Mouse (Mus musculus): ENCODE data around the gene Sema4c.

The Sema4c gene

DNA sequence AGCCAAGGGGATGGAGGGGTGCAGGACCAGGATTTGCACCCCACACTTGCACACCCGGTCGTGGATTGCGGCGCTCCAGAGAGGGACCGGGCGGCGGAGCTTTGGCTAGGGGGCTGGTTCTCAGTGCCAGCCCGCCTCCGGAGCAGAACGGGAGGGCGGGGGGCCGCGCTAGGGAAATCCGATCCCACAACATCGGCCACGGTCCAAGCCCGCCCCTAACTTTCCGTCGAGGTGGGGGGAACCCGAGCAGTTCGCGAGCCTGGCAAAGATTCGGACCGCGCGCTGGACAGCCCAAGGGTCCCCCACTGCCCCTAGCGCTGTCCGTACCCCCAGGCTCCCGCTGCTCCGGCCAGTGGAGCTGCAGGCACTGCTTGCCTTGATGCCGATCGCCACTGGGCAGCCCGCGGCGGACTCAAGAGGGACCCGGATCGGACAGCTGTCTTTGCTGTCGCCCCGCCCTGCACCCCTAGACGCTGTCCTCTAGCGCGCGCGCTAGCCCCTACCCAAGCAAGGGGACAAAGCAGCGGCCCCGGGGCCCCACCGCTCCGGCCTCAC lies 615 bp downstream of the Sema4c start:
- in situ Hi-C loops (cut with MboI, MseI) = loop anchor here (5.0 to 25.0 kb wide), 4 partner anchors 70 to 990 kb away; partner anchors contain the start of genes Cox5b, Fam178b and Zap70

DNA sequence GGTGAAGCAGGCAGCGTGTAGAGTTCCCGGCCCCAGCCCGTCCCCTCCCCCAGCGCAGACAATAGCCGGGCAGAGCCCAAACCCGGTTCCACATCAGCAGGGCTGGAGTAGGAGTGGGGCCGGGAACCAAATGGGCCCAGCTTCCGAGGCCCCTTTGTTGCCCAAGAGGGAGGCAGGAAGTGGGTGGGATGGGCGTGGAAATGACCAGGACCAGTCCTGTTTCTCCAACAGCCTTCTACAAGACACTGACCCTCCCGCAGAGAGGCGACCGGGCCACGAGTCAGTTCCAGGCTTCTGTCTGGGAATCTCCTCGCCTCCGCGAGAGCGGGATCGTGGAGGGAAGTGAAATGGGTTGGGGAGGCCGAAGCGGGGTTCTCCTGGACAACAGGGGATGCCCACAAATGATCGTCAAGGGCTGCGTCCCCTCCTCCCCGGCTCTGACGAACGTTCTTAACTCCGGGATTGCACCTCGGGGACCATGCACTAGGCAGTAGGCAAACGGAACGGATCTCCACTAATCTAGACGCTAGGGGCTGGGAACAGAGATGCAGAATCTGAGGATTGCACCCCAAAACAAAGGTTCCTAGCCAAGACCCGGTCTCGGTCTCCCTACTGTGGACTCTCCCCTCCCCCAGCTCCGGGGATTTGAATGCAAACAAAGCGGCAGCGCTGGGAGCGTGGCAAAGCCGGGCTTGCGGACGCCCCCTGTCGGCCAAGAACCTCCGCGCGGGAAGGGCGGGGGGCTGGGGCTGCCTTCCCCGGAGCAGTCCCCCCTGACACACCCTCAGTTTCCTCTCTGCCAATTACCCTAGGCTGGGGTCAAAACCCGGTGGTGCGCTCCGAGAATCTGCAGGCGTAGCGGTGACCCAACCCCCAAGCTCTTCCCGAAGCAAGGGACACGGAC lies 1.3 kb downstream of the Sema4c start:
- in situ Hi-C loops (cut with MboI, MseI) = loop anchor here (5.0 to 25.0 kb wide), 4 partner anchors 70 to 990 kb away; partner anchors contain the start of genes Cox5b, Fam178b and Zap70

DNA sequence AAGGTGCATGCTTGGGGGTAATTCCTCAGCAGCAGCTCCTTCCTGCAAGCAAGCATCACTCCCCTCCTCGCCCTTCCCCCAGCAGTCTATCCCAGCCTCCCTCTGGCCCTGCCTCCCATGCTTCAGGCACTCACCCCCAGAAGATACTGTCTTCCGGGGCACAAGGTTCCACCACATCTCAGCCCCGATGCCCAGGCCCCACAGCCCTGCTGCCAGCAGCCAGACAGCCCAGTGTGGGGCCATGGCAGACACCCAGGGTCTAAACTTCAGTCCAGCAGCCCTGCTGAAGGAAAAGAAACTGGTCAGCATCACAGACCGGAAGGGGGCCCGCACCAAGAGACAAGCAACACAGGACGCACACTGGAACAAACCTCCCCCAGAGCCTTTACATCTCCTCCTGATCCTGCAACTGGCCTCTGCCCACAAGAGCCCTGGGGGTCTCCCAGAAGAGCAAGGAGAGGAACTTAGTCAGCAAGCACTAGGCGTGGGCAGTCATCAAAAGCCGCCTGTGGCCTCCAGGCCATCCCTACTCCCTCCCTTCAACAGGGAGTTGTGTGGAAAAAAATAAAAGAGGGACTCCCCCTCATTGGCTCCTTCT lies 2.3 kb downstream of the Sema4c start:
- in situ Hi-C loops (cut with MboI, MseI) = loop anchor here (5.0 to 25.0 kb wide), 4 partner anchors 71 to 991 kb away; partner anchors contain the start of genes Cox5b, Fam178b and Zap70

DNA sequence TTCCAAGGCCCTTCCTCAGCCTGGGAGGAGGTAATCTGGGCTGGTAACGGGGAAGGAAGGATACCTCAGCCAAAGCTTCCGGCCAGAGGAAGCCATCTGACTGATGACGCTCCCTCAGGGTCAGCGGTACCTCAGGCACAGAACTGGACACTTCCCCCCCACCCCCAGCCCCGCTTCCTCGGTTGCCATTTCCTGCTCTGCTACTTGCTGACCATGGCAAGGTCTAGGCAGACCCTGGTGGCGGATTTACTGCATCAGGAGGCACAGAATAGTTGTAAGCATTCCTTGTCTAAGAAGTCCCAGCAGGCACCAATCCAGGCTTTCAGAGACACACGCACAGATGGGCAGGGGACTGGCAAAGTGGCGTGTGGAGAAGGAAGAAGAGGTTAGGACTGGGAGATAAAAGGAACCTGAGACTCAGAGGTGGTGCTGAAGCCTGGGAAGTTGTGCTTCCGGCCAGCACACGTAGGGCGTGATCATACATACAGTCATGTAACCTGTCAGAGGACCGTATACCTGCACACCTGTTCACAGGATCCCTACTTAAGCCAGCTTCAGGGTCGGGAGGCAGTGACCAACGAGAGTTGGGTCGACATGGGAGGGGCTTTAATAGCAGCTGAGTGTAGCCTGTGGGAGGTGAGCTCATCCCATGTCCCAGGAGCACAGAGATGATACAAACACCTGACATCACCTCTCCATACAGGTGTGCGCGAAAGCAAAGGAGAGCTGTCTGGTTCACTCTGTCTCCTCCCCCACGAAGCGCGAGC lies 3.3 kb downstream of the Sema4c start:
- in situ Hi-C loops (cut with MboI, MseI) = loop anchor here (5.0 to 25.0 kb wide), 4 partner anchors 72 to 992 kb away; partner anchors contain the start of genes Cox5b, Fam178b and Zap70

DNA sequence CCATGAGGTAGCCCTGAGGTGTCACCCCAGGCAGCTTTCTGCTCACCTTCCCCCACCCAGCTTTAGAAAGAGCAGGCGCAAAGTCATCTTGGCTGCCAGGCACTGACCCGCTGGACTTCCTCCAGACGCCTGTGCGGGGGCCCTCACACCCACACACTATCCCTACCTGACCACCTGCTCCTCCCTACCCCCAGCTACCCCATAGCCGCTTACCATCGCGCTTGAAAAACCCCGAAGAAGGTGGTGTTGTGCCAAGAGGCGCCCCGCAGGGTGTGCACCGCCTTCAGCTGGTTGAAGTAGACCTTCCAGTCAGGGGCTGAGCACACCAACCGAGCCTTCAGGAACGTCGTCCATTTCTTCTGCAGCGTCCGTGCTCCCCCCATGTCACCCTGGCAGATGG lies 5.6 kb downstream of the Sema4c start:
- in situ Hi-C loops (cut with MboI, MseI) = loop anchor here (10.0 to 25.0 kb wide), 2 partner anchors 135 to 212 kb away; partner anchors contain the start of genes Cox5b, Fam178b and Zap70

DNA sequence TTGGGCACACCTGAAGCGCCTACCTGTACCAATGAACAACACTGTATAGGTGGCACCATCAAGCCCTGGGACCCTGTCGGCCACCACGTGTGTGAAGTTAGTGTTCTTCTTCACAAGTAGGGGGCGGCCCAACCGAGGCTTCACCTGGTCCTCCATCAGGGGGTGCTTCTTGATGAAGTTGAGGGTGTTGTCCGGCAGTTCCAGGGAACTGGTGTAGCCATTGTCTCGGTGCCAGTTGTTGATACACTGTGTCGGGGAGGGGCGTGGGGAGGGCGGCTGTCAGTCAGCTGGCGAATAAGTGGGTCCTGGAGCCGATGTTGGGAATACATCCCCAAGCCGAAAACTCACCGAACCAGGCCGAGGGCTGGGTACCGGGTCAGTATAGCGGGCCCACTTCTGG lies 6.2 kb downstream of the Sema4c start:
- in situ Hi-C loops (cut with MboI, MseI) = loop anchor here (10.0 to 25.0 kb wide), 2 partner anchors 135 to 213 kb away; partner anchors contain the start of genes Cox5b, Fam178b and Zap70

DNA sequence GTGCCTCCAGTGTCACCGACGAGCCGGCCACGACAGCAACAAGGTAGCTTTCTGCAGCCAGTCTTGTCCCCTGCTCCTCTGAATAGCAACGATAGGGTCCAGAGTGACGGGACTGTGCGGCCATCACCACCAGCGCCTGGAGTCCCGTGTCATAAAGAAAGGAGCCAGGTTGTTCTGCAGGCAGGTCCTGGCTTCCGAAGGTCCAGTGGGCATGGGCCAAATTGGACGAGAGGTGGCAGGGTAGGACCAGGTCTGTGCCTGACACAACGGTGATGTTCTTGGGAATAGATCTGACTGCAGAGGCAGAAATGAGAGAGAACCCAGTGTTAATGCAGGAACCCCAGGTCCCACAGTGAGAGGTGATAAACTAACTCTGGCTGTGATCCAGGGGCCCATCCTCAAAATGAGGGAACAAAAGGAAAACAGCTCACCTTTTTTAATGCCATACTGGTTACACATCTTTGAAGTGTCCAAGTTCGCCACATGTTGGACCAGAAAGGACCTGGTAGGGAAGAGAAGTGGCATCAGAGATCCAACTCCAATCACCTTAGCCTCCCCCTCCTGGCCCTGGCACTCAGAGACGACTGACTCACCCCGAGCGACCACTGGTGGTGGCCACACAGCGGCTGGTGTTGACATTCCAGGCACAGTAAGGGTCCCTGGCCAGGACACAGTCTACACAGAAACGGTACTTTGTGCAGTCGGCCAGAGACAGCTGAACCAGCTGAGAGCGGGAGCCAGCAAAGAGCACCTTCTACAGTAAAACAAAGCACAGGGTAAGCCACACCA lies 7.9 kb downstream of the Sema4c start:
- in situ Hi-C loops (cut with MboI, MseI) = loop anchor here (10.0 to 25.0 kb wide), 2 partner anchors 137 to 215 kb away; partner anchors contain the start of genes Cox5b, Fam178b and Zap70

DNA sequence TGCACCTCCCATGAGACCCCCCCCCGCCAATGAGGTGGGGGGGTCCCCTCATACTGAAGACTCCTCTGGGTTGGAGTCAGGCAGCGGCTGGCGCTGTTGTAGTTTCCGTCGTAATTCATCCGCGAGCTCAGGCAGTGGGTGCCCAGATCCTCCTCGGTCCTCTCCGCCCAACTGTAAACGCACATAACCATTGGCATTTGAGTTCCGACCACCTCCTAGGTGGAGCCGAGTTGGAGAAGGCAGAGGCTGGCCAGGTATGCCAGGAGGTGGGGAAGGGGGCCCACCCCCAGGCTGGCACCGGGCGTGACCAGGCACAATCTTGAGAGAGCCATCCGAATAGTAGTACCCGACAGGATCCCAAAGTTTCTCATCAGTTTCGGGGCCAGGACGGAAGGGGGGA lies 8.7 kb downstream of the Sema4c start:
- in situ Hi-C loops (cut with MboI, MseI) = no loop called here

DNA sequence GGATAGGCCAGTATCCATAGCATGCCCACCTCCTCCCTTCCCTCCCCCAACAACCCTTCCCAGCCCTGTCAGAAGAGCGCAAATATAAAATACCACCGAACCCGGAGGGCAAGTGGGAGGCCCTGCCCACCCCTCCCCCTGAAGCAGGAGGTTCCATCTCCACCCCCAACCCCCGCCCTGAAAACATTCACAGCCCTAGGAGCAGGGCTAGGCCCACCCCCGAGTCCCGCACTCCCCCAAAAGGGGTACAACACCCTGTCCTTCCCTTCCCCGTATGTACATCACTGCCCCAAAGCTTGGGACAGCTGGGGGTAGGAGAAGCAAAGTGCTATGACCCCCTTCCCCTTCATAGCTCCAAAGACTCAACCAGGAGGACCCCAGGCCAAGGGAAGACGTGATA lies 9.4 kb downstream of the Sema4c start:
- in situ Hi-C loops (cut with MboI, MseI) = no loop called here

DNA sequence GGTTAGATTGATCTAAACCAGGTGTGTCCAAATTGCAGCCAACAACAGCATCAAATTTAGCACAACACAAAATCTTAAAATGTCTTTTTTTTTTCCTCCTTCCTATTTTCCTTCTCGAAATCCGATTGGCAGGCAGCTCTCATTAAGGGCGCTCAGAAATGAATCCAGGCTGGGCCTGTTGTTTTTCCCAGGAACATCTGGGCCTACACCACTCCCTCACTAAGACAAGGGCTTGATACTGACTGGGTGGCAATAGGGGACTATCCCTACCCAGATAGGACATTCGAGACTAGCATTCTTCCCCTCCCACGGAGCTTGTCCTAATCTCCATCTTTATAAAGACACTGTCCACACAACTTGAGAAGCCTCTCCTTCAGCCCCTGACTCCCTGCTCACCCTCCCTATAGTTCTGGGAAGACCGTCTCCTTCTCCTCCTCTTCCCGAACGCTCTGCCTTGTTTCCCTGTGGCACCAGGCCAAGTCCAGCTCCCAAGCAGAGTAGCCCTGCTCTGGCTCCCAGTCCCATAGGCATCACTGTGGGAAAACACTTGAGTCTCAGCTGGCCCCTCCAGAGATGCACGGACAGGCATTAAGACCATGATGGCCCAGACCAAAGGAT lies 10.1 kb downstream of the Sema4c start:
- in situ Hi-C loops (cut with MboI, MseI) = no loop called here

DNA sequence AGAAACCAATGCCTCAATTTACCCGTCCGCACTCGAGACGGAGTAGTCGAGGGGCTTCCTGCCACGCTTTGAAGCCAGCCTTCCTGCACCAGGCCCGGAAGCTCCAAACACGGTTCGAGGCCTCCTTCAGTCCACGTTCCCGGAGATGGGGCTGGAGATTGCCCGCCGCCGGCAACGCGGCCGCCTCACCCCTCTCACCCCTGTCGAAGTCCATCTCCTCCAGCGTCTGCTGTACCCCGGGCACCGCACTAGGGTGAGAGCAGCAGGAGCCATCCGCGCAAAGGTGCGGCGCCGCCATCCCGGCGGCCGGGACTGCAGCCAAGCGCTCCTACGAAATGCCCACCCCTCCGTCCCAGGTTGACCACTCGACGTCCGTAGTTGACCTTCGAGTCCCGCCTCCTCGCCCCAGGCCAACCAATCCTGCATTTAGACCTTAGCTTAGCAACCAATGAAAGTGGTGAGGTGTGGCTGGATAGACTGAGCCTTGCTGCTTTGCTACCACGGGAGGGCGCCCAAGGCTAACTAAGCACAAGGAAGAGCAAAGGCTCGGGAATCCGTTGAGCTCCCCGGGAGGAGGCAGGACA lies 11.2 kb downstream of the Sema4c start, which contains the start of gene Ankrd39:
Gene Ankrd39, minus strand, starts transcription at position 558 of the 584 bp plus-strand sequence.
- in situ Hi-C loops (cut with MboI, MseI) = no loop called here

DNA sequence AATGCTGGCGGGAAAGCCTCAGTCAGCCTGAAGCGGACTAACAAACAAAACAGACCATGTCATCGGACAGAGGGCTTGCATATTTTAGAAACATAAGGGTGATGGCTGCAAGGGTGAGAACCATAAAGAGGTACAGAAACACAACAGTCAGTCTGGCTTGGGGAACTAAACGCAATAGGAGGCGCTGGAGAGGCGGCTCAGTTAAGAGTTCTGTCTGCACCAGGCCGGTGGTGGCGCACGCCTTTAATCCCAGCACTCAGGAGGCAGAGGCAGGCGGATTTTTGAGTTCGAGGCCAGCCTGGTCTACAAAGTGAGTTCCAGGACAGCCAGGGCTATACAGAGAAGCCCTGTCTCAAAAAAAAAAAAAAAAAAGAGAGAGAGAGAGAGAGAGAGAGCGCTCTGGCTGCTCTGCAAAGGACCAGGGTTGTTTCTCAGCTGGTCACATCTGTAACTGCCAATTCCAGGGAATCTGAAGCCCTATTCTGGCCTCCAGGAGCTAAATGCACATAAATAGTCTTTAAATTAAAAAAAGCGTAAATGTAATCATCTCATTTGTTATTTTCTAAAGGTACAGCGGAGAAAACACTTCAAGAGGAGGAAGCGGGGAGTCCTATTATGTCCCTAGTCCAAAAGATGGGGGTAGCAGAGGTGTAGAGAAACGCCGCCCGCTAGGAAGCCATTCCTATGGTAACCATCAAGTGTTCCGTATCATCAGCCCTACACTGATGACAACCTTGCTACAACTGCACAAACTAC lies 12.1 kb downstream of the Sema4c start:
- in situ Hi-C loops (cut with MboI, MseI) = no loop called here

DNA sequence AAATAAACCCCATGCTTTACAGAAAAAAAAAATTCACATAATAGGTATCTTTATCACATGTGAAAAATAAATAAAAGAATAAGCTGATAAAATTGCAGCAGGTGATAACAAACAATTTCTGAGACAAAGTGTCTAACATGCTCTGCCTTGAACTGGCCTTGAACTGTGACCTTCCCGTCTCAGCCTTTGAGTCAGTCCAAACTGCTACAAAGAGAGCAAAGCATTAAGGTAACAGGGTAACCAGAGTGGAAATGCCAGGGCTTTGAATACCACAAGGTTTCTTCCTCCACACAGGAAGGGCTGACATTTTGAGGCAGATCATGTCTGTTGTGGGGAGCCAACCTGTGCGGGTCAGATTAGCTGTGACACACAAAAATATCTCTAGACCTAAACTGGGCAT lies 12.8 kb downstream of the Sema4c start:
- in situ Hi-C loops (cut with MboI, MseI) = no loop called here

DNA sequence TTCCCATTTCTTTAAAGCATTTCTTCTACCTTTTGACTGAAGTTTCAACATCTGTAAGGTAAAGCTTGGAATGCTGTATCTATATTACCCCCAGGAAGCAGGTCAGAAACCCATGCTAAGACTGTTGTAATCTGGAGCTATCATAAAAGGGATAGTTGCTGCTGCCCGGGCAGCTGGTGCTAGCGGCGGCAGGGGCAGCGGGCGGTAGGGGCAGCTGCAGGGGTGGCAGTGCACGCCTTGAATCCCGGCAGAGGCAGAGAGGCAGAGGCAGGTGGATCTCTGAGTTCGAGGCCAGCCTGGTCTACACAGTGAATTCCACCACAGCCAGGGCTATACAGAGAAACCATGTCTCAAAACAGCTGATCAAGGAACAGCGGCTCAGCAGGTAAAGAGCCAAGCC lies 15.2 kb downstream of the Sema4c start:
- in situ Hi-C loops (cut with MboI, MseI) = no loop called here

DNA sequence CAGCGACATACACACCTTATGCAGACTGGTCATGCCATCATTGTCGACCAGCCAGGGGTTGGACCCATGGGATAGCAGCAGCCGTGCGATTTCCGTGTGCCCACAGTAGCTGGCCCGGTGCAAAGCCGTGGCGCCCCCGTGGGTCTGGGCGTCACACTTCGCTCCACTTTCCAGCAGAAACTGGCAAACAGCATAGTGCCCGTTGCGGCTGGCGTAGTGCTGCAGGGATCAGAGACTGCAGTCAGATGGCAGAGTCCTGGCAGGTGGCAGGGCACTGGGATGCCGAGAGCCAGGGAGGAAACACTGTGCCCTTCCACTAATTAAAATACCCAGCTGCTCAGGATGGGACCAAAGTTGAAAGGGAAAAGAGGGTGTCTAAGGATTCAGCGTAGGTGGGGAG lies 16.3 kb downstream of the Sema4c start:
- in situ Hi-C loops (cut with MboI, MseI) = no loop called here

DNA sequence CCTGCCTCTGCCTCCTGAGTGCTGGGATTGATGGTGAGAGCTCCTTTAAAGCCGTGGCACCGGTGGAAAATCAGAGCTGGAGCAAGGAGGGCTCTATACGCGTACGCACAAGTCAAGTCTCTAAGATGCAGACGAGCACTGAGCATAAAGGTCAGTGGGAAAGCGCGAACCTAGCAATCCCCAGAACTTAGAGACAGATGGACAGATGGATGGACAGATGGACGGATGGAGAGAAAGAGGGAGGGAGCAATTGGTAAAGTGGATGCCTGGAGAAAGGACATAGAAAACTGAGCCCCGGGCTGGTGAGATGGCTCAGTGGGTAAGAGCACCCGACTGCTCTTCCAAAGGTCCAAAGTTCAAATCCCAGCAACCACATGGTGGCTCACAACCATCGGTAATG lies 17.3 kb downstream of the Sema4c start:
- in situ Hi-C loops (cut with MboI, MseI) = no loop called here

DNA sequence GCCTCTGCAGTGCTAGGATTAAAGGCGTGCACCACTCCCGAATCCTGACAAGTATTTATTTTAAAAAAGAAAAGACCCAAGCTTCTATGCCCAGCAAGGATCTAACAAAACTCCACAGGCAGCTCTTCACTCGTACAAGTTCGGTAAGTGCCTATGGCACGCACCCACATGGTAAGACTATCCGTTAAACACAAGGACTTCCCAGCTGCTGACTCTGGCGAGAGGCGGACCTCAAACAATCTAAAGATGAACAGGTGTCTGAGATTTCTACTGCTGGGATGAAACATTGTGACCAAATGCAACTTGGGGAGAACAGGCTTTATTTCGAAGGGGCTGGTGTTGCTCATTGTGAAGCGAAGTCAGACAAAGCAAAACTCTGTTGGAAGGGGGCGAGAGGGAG lies 18.0 kb downstream of the Sema4c start:
- in situ Hi-C loops (cut with MboI, MseI) = no loop called here

DNA sequence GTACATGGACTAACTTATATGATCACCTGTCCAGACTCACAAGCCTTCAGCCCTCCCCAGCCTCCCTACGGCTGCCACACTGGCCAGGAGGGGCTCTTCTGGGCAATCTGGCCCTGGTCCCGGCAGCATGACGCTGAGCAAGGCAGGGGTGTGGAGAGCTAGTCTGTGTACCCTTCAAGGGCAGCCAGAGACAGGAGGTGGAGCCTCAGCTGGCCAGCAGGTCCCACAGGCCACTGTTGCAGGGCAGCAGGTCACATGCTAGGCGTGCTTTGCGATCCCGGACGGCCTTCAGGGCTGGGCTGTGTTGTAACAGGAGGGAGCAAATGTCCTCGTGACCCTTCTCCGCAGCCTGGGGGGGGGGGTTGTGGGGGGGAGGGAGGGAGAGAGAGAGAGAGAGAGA lies 19.0 kb downstream of the Sema4c start, which contains the start of gene Gm42417:
Gene Gm42417, minus strand, starts transcription at position 244 of the 400 bp plus-strand sequence.
- in situ Hi-C loops (cut with MboI, MseI) = no loop called here

DNA sequence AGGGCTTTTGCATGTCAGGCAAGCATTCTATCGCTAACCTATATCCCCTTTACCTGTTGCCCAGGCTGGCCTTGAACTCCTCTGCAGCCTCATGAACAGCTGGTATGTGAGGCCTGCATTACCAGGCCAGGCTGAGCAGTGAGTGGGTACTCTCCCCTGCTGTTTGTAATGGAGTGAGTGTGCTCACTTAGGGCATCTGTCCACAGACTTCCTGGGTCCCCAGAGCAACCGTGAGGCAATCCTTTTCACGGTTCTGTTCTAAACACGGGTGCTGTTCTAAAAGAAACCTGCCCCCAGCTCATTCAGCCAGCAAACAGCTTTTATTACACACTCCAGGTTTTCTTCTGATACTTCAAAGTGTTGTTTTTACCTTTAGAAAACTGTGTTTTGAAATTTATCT lies 19.4 kb downstream of the Sema4c start:
- in situ Hi-C loops (cut with MboI, MseI) = no loop called here

Data from regulatory T cell (primary cell).